Mouse (Mus musculus) fibroblast of lung, adult 2 months (primary cell): ENCODE data around the gene Kif26b.
A peak's percentile ranks its signal among the peaks of the same experiment; 100 is the strongest.

Source experiments
- DNase-seq: peaks from one replicate; pipeline ENCODE4 v3.0.0-alpha.2; 2011; ENCODE audit warnings: low read depth

The Kif26b gene

DNA sequence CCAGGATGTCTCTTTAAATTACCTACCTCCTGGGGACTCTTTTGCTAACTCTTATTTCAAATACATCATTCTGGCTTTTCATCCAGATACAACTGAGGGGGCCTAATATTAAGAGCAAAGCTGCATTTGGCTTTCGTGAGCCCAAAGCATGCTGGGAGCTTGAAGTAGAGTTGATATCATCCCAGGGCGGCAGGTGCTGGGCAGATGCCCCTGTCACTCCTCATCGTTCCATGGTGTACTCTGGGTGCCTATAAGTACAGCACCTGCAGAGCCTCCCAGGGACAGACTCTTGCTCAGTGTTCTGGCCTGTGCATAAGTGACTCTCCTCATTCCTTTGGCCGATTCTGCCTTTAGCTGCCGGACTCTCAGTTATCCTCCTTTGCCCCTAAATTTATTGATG lies 13.5 kb downstream of the Kif26b start:
- no peak for DNase-seq

DNA sequence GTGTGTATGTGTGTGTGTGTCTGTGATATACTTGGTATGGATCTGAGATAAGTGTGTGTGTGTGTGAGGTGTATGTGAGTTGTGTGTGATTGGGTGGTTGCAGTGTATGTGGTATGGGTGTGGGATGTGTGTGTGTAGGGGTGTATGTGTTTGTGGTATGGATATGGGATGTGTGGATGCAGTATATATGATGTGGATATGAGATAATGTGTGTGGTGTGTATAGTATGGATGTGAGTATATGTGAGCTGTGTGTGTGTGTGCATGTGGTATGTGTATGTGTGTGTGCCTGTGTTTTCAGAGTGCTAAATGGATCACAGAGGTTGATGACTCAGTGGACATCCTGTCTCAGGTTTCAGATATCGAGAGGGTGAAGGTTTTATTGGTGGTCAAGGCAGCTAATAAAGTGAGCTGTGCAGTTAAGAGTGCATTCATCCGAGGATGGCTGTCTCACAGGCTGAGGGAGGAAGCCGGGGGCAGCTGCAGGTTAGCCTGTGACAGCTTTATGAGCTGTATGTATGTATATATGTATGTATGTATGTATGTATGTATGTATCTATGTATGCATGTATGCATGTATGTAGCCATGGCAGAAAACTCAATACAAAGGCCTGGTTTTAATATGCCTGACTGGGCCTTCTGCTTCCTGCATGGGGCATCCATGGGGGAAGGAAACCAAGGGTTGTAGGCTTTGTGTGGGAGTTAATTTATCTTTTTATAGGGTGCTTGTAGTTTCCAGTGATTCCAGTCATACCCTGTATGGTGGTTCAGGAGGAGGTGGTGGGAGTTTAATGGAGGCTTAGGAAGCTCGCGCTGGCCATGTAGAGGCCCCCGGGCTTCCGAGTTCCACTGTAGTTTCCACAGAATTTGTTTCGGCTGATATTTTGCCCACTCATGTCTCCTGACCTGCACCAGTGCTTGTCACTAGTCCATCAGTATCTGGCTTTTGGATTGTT lies 14.3 kb downstream of the Kif26b start:
- no peak for DNase-seq

DNA sequence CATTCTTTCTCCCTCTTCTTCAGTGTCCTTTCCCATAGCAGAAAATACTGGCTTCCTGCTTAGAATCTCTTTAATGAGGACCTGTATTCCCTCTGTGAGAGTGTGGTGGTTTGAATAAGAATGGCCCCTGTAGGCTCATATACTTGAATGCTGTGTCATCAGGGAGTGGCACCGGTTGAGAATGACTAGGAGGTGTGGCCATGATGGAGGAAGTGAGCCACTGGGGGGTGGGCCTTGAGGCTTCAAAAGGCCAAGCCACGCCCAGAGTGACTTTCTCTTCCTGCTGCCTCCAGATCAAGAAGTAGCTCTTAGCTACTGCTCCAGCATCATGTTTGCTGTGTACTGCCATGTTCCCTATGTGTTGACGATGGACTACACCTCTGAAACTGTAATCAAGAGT lies 15.7 kb downstream of the Kif26b start:
- no peak for DNase-seq

DNA sequence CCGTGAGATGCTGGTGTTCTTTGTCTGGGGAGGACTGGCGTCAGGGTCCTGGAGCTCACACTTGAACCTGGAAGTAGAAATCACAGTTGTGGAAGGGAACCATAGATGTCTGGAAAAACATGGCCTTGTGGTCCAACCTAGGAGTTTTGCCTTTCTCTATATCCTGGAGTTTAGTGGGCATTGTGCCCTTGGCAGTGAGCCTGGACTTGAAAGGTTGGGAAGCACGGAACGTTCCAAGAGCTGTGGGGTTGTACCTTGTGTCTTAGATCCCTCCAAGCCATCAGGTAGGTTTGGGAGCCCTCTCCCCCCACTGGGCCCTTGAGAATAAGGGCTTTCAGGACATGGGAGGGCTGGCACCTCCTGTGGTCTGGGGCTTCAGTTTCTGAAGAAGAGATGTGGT lies 20.7 kb downstream of the Kif26b start:
- no peak for DNase-seq

DNA sequence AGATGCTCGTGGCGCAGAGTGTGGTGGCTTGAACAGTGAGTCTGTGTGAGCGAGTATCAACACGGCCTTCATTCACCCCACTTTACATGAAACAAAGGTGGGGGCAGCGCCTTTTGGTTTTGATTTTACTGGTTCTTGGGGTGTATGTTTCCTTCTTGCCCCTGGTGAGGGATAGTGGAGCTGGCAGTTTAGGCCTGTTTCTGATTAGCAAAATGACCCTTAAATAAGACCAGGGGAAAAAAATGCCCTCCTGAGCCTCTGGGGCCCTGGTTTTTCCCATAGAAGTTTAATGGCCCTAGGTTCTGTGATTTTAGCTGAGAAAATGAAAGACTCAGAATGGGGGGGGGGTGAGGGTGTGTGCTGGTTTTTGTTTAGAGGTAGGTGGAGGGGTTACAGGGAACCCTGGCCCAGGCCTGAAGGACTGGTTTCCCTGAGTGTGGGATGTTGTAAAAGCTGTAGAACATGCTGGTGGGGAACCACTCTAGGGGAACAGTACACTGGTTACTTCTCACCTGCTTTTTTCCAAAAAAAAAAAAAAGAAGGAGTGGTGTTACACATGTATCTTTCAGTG lies 21.6 kb downstream of the Kif26b start:
- no peak for DNase-seq

DNA sequence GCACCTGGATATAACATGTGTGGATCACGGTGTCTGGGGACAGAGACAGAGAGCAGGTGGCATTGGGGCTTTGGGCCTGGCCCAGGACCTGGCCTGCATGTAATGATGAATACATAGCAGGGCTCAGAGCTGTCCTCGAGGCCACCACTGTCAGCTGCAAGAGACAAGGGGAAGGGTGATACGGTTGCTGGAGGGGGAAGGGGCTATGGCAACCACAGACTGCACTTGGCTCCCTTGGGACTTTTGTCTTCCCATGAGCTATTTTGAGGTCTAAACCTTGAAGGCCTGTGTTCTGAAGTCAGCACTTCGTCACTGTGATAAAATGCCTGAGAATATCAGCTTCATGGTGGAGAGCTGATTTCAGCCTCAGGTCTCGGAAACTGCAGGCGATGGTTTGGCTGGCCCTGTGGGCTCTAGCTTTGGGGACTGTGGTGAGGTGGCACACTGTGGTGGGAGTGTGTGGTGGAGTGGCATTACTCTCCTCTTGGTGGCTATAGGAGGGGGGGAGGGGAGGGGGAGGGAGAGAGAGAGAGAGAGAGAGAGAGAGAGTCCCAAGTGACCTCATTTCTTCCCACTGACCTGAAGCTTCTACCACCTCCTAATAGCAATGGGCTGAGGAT lies 23.5 kb downstream of the Kif26b start:
- DNase-seq = no peak

DNA sequence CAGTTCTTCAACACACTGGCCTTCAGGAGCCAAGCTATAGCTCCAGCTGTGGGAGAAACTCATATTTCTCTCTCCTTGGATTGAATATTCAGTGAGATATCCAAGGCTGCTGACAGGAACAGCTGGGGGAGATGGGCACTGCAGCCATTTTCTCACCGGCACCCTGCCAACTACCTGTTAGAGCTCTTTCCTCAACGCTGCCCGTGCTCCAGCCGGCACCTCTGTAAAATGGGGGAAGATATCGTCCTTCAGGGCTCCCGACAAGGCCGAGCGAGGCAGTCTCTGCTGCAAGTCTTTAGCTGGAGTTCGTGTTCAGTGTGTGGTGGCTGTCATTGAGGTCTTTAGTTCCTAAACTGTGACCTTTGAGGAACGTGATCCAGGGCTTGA lies 24.0 kb downstream of the Kif26b start:
- no peak for DNase-seq

DNA sequence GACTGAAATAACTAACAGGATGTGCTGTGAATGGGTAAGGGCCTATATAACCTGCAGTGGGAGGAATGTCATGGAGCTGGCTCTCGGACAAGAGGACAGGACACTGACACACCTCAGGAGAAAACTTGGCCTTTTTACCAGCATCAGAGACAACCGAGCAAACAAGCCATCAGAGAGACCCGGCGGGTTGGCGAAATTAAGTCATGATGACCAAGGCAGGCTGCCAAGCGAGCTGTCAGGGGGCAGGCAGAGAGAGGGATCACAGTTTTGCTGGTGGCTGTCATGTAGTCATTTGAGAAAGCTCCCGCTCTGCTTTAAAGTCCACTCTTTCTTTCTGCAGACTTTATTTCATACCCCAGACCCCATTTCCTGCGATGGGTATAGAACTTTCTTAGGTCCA lies 27.3 kb downstream of the Kif26b start:
- no peak for DNase-seq

DNA sequence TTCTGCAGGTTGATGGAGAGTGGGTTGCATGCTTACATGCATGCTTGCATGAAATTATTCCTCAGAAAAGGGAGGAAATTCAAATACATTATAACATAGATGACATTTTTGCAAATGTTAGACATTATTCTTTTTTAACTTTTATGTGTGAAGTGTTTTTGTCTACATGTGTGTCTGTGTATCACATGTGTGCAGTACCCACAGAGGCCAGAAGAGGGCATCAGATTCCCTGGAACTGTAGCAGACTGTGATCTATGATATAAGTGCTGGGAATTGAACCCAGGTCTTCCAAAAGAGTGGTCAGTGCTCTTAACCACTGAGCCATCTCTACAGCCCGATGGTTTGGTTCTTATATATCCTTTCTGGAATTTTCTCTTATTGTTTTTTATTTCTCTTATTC lies 31.1 kb downstream of the Kif26b start:
- no peak for DNase-seq

DNA sequence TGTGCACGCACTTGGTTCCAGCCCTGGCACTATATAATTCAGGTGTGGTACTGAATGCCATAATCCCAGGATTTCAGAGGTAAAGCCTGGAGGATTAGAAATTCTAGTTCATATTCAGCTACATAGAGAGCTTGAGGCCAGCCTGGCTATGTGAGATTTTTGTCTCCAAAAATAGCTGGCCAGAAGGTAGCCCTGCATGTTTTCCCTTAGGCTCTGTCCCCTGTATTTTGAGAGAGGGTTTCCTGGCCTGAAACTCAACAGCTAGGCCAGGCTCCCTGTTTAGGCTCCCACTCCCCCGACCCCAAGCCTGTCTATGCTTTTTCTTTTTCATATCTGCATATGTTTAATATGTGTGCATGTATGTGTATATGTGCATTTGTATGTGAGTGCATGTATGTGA lies 34.9 kb downstream of the Kif26b start:
- DNase-seq = no peak

DNA sequence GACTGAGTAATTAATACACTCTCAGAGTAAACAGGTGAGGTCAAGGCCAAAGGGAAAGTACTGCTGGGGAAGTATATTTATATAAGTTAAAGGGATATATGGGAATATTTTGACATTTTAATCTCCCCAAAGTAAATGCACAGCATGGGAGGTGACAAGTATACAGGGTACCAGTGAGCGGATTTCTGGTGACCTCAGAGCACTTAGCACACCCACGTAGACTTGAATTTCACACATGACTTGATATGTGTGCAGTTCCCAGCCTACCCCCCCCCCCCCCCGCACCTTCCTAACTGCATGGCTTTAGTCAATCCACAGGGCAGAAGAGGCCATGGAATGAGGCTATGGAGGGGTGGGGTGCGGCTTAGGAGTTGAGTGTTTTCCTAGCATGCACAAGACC lies 35.9 kb downstream of the Kif26b start:
- no peak for DNase-seq

DNA sequence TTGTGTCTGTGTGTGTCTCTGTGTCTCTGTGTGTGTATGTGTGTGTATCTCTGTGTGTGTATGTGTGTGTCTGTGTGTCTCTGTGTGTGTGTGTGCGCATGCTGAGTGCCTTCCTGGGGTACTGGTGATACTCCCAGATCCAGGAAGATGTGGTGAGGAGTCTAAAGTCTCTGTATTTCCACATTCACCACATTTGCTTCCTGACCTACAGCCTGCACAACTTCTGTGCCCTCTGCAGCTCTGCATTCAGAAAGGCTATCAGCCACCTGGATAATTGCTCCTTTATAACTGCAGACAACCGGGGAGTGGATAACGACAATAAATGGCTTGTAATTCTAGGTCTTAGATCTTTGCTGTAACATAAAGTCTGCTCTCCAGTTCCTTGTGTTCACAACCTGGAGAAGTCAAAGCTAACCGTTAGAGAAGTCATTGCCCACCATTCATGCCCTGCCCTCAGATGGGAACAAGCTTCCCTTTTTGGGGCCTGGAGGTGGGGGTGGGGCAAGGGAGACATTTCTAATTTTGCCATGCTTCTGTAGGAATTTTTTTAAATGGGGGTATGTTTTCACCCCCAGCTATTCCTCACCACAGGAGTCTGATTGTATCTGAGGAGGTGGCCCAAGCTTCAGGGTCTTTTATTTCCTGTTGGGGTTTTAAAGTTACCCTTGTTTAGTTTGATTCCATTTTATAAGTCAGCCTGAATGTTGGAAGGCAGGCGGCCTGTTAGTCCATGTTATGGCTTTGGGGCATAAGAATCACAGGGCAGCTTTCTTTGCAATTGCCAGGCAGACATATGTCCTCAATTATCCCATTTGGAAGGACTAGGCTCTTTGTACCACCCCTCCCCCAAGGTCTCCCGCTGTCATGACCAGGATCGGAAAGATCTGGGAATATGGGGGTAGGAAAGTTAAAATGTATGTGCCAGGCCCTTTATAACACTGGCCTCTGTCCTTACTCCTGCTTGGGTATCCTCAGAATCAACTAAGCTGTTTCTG lies 39.9 kb downstream of the Kif26b start:
- DNase-seq = no peak

DNA sequence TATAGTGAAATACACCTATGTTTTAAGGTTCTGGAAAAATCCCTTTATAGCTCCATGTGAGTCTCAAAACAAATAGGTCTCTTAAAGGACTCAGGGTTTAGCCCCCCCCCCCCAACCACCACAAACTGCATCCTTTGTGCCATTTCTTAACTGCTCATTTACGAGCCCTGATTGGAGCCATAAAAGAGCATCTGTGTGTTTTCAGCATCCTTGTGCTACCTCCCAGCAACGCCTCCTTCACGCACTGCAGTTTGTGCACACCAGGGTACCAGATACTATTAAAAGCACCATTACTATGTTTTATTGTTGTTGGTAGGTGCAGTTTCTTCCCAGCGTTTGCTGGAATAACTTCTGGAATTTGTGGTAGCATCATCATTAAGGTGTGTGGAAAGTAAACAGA lies 42.1 kb downstream of the Kif26b start:
- no peak for DNase-seq

DNA sequence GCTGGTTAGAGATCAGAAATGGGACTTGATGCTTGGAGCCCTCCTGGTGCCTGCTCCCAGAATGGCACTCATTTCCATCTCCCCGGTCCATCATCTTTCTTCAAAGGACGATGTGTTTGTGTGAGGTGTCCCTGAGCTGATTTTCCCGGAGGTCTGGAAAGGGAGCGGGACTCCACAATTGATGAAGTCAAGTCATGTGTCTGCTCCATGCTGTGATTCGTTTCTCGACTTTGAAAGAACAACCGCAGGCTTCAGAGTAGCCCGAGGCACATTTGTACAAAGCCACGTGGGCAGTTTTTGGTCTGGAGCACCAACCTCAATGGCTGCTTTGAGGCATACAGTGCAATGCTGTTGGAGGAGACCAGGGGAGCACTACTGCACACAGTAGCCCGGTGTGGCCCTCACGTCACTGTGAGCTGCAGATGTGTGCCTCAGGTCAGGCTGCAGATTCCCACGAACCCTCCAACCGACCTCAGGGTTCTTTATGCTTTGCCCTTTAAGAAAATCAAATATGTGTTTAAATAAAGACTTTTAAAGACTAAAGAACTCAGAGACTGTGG lies 43.0 kb downstream of the Kif26b start:
- DNase-seq = no peak

DNA sequence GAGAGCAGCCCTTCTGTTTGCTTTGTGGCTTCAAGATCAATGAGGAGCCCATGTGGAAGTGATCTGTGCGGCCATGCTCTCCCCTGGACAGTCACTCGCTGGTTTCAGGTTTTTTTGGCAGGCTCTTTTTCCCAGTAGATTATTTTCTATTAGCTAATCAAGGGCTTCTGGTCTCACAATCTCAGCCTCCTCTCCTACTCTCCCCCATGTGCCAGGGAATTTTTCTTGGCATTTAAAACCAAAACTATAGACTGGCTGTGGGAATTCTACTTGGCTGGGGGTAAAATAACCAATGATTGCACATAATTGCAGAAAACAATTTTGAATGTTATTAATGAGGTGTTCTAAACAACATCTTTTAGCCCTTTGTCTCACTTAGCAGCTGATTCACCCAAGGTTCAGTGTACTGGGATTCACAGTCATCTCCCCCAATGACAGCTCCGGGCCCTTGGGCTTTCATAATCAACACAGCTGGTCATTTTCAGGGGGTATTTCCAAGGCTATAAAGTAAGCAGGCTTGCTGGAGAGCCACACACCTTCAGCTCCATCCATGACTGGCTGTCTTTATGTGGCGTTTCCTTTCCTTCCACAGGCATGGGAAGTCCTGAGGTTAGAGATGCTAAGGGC lies 44.6 kb downstream of the Kif26b start:
- DNase-seq = peak; percentile 62

DNA sequence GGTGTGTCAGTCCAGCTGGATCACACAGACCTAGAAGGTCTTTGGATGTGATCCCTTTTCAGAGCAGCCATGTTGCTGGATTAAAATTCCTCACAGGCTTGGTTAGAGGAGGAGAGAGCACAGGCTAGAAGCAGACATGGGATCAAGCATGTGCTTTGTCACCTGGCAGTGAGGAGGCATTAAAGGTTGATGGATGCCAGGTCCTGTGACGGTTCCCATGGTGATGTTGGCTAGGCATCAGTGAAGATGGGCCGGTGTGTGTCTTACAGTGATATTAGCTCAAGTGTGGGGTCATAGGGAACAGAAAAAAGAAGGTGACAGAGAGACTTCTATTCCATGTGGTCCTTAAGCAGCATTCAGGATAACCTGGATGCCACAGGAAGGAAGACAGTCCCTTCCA lies 46.8 kb downstream of the Kif26b start:
- DNase-seq = no peak

DNA sequence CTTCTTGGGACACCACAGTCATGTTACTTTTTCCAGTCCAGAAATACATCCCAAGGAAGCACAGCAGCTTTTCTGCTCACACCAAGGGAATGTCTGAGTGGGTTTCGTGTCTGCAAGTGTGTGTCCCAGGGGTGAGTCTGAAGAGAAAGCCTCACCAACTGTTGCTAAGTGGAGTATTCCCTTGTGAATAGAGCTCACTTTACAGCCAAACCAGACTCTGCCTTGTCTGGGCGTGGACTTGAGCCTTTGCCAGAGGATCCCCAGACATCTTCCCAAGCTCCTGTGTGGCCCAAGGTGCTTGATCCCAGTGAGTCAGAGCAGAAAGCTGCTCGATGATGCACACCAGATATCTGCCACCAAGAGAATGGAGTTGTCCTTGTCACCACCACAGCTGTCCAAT lies 48.0 kb downstream of the Kif26b start:
- DNase-seq = peak; percentile 10

DNA sequence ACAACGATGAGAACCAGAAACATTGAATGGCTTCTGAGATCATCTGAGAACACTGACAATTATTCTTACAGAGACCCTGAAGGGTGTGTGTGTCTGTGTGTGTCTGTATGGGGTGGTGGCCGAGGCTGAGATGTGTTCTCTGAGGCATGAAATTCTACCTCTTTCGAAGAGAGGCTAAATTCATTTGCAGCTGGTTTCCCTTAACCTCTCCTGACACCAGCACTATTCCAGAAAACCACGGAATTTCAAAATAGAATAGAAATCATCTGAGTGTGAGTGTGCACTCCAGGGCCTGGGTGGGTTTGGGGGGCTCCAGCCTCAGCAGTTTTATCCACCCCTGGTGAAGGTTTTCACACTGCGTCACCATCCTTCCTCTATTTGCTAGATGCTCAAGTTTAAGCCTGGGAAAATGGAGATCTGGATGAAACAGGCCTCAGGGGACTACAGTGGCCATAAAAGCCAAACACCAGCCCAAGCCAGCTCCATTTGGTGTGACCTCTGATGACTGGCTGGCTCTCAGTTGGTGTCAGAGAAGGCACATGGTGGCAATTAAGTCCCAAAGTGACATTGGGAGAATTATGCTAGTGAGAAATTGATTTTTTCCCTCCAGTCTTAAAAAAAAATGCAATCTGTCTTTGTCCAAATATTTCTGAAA lies 56.6 kb downstream of the Kif26b start:
- peak; percentile 17 for DNase-seq

DNA sequence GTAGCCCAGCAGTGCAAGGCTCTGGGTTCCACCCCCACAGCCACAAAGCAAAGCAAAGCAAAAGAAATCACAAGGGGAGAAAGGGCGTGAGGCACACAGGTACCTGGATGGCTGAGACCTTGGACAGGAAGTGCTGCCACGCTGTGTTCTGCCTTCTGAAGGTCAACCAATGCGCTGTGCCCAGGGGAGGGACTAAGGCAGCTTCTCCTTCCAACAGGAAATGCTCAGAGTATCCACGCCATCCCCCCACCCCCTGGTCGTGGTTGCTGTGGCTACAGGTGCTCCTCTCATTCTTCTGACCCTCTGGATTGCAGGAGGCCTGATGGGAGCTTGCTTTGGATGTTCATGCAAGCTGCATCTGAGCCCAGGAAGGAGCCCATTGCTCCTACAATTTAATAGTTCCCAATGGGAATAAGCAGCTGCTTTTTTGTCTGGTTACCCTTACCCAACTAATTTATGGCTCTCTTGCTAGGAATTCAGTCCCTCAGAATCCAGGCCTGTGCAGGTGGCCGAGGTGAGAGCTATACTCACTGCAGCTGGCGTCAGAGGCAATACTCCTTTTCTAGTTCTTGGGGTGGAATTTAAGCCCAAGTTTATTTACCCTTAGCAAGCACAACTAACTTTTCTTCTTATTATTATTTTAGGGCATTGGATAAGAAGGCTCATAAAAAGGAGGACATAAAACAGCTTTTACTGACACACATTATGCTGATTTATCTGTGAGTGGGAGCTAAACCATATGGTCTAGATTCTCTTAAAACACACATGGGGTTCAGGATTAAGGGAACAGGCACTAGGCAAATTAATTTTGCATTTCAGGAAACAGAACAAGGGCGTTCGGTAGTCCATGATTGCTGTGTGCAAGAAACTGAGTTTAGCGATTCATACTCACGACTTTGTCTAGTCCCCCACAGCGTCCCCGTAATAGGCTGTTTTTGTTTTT lies 61.6 kb downstream of the Kif26b start:
- DNase-seq = no peak

DNA sequence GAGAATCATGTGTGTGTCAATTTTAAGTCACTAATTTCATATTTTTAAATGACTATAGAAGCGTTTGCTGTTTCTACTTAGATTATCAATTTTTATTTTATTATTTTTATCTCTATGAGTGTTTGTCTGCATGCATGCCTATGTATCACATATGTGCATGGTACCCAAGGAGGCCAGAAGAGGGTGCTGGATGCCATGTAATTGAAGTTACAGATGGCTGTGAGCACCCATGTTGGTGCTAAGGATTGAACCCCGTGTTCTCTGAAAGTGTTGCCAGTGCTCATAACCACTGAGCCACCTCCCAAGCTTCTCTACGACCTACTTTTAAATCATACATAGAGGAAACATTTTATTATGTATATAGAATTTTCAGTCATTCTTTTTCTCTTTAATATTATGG lies 68.2 kb downstream of the Kif26b start:
- DNase-seq = no peak
